Mouse (Mus musculus): ENCODE data around the gene Mrps24.

The Mrps24 gene

GRCm38 (mm10) chr11:5705972-5706371 lies 9.5 kb downstream of the Mrps24 start:
- DNase-seq (ENCODE audit: low read depth) = no peak

GRCm38 (mm10) chr11:5703341-5703740 lies 12.1 kb downstream of the Mrps24 start:
- no peak for DNase-seq (ENCODE audit: low read depth)

GRCm38 (mm10) chr11:5702957-5703332 lies 12.5 kb downstream of the Mrps24 start:
- DNase-seq (ENCODE audit: low read depth) = no peak

GRCm38 (mm10) chr11:5702271-5702956 lies 13.1 kb downstream of the Mrps24 start:
- DNase-seq (ENCODE audit: low read depth) = no peak

- no peak for DNase-seq (ENCODE audit: low read depth)
Observed at GRCm38 (mm10) chr11:5701821-5702220, 13.7 kb downstream of the Mrps24 start.

GRCm38 (mm10) chr11:5701300-5701699 lies 14.2 kb downstream of the Mrps24 start:
- DNase-seq (ENCODE audit: low read depth) = no peak

GRCm38 (mm10) chr11:5700808-5701207 lies 14.7 kb downstream of the Mrps24 start:
- no peak for DNase-seq (ENCODE audit: low read depth)

- no peak for DNase-seq (ENCODE audit: low read depth)
Observed at GRCm38 (mm10) chr11:5691775-5692174, 23.7 kb downstream of the Mrps24 start.

GRCm38 (mm10) chr11:5684283-5684682 lies 31.2 kb downstream of the Mrps24 start:
- DNase-seq (ENCODE audit: low read depth) = no peak

GRCm38 (mm10) chr11:5682541-5682940 lies 32.9 kb downstream of the Mrps24 start:
- DNase-seq (ENCODE audit: low read depth) = no peak
